Mouse (Mus musculus): ENCODE measurements around the gene Spaca3.

DNA sequence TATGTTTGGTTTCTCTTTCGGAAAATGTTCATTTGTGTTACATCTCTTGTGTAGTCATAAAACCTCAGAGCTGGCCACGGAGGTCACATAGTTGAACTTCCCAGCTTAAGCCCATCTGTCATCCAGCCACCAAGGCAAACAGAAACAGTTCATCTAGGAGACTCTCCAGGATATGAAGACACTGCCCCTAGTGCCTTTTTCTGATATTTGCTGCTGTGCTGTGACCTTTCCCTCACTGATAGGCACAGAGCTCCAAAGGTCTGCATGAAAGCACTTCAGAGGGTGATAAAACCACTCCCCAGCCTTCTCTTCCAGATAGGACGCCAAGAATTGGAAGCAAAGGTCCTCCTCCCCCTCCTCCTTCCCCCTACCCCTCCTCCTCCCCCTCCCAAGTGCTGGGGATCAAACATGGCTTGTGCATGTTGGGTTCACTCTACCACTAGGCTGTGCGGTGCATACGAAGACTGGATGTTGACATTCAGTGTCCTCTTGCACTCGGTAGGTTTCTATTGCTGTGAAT, 49.6 kb upstream of the Spaca3 start:
- TF ChIP-seq POLR2A (IDR thresholded peaks at IDR 0.05; ENCODE audit: insufficient read depth, low read length) (no peak), EP300 (IDR thresholded peaks at IDR 0.05; ENCODE audit: insufficient read depth, low read depth, low read length) (no peak), CTCF (IDR thresholded peaks at IDR 0.05; ENCODE audit: low read depth, low read length) (no peak)
